Mouse (Mus musculus) midbrain, embryonic 16.5 days (tissue): ENCODE data around the gene Tulp2. TPM values are rescaled to one million over a fixed set of nuclear protein-coding genes. Genes with fewer than 3 reads are reported as not detected.
A peak's percentile ranks its signal among the peaks of the same experiment; 100 is the strongest.

Source experiments
- ATAC-seq: fragments of 200-750 bp; cut with Nextera tagmentation; 2 replicates; pipeline ENCODE4 v1.8.0; 2017; ENCODE audit warnings: moderate TSS enrichment
- H3K27ac ChIP-seq: fragments of 300-500 bp; sonication (generic); 2 replicates; pipeline ENCODE4 v1.5.1; 2014; ENCODE audit warnings: mild to moderate bottlenecking, low read length, mixed read lengths
- H3K27me3 ChIP-seq: fragments of 300-500 bp; sonication (generic); 2 replicates; pipeline ENCODE4 v1.6.1; 2014; ENCODE audit warnings: low read depth, low read length, mixed read lengths; ENCODE audit not compliant: control insufficient read depth, insufficient read depth
- H3K36me3 ChIP-seq: fragments of 300-500 bp; sonication (generic); 2 replicates; pipeline ENCODE4 v1.6.1; 2014; ENCODE audit warnings: mild to moderate bottlenecking, low read length, moderate library complexity, mixed read lengths; ENCODE audit not compliant: control insufficient read depth, insufficient read depth
- H3K4me1 ChIP-seq: fragments of 300-500 bp; sonication (generic); 2 replicates; pipeline ENCODE4 v1.6.1; 2014; ENCODE audit warnings: mild to moderate bottlenecking, low read length, mixed read lengths; ENCODE audit not compliant: control insufficient read depth, insufficient read depth
- H3K4me2 ChIP-seq: fragments of 300-500 bp; sonication (generic); 2 replicates; pipeline ENCODE4 v1.6.1; 2014; ENCODE audit warnings: mild to moderate bottlenecking, low read length, mixed read lengths
- H3K4me3 ChIP-seq: fragments of 300-500 bp; sonication (generic); 2 replicates; pipeline ENCODE4 v1.5.1; 2014; ENCODE audit warnings: low read depth, mild to moderate bottlenecking, low read length, moderate library complexity, mixed read lengths
- H3K9ac ChIP-seq: fragments of 300-500 bp; sonication (generic); 2 replicates; pipeline ENCODE4 v1.6.1; 2014; ENCODE audit warnings: low read depth, low read length, mixed read lengths
- H3K9me3 ChIP-seq: fragments of 300-500 bp; sonication (generic); replicated peaks from 2 replicates; pipeline ENCODE4 v1.6.1; 2014; ENCODE audit warnings: mild to moderate bottlenecking, low read length, mixed read lengths; ENCODE audit not compliant: control insufficient read depth, poor library complexity, severe bottlenecking
- WGBS: fragments of 180-500 bp; shearing (Covaris S2); extraction: QIAGEN DNeasy Blood & Tissue Kit; methylation state at CpG from one replicate; pipeline ENCODE4 v1.1.7; 2014; 5-methylcytosine and 5-hydroxymethylcytosine counted together
- polyA plus RNA-seq: library from polyadenylated mRNA; unstranded; fragments of >200 nt; fragmentation: Nextera tagmentation; extraction: Ambion mirVana; gene quantifications from 2 replicates; pipeline ENCODE4 v1.2.1, GENCODE M21; 2015

The Tulp2 gene
- polyA plus RNA-seq, 1 experiment from 2014 or later, result 0.15 TPM

DNA sequence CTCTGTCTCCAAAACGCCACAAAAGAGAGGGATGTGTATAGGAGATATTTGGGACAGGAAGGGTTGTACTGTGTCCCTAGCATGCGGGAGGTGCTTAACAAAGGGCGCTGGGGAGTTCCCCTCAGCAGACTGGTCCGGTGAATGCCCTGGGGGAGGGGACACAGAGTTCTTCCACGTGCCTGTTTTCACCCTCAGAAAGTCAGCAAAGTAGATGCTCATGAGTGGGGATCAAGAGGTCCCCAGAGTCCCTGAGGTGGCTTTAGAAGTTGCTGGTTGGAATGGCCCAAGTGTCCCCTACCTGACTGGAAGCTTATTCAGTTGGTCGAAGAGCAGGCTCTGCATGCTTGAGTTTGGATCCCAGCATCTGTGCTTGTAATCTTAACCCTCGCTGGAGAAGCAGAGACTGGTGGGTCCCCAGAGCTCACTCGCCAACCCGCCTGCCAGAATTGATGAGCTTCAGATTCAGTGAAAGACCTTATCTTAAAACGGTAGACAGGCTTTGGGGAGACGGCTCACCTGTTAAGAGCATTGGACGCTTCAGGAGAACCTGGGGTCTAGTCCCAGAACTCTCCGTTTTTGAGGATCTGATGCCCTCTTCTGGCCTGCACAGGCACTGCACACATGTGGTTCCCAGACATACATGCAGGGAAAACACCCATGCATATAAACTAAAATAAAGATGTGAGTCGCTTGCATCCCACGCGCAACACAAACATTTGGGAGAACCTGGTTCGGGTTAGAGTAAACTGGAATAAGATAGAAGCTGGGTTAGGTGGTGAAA, 79.4 kb downstream of the Tulp2 start:
- Histone ChIP-seq H3K36me3 (no peaks in the 10 kb centered on the region), H3K4me1 (peaks cover 3% of the 10 kb centered on the region; the same call in 1 of the 2 replicates), H3K4me3 (no peak overlapping the region), H3K9me3 (no peaks in the 10 kb centered on the region), H3K4me2 (peak overlapping the region; percentile 28; the same call in 1 of the 2 replicates), H3K27ac (no peak overlapping the region), H3K9ac (no peak overlapping the region), H3K27me3 (no peaks in the 10 kb centered on the region)
- 27% methylated on average over 17 of the region's 17 CpGs for WGBS
- ATAC-seq, result peak; percentile 69; the same call in 1 of the 2 replicates

DNA sequence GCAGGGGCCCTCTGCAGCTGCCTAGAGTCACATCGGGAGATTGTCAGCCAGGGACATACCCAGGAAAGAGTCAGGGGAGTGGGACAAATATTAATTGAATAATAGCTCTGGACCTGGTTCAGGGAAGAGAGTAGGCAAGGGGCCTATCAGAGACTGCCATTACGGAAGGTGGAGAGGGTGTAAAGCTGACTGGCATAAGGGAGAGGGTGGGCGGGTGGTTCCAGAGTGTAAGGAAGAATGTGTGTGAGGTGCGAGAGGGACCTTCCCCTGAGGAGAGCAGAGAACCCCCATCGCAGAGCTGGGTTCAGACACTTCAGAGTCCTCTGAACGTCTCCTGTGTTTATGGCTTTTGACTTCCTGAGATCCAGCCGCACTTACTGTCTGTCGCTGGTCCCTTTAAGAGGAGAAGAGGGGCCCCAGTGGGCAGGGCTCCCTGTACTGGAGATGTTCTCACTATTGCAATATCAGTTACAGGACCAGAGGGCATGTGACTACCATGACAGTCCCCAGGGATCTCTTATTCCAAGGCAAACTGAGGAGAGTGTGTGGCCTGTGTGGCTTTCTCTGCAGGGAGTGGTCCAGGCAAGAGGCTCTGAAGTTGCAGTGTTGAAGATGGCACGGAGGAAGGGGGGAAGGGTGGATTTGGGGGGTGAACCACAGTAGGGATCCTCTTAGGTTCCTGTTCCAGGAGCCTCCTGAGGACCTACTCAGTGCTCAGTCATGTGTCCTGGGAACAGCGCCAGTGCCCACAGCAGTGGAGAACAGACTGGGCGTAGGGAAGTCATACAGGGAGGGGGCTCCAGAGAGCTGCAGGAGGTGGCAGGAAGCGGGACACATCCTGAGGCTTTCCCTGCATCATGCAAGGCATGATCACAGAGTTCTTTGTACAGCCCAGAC, 80.2 kb downstream of the Tulp2 start:
- H3K27ac ChIP-seq, result no peak overlapping the region
- H3K27me3 ChIP-seq, result no peaks in the 10 kb centered on the region
- no peak overlapping the region for H3K4me2 ChIP-seq
- WGBS, result 58% methylated on average over 11 of the region's 12 CpGs
- H3K9ac ChIP-seq, result no peak overlapping the region
- H3K36me3 ChIP-seq, result no peaks in the 10 kb centered on the region
- peaks cover 3% of the 10 kb centered on the region; the same call in 1 of the 2 replicates for H3K4me1 ChIP-seq
- ATAC-seq, result 0 out of 2 replicates have a peak, but pooled peaks have one; percentile 30
- no peaks in the 10 kb centered on the region for H3K9me3 ChIP-seq
- H3K4me3 ChIP-seq, result no peak overlapping the region

DNA sequence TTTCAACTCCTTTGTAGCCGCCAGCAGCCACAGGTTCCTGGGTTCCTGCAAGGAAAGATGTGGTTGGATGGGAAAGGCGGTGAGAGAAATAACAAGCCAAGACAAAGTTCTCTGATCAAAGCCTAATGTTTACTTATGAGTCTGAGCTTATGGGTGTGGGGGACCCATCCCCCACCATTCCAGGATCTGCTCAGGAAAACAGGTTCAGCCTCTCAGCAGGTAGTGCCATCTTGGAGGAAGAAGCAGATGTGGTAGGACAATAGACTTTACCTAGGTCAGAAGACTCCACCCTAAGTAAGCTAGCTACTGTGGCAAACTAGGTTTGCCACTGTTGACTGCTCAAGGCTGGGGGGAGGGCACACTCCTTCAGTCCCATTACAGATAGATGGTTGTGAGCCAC, 83.1 kb downstream of the Tulp2 start:
- WGBS, result 85% methylated on average over 2 of the region's 2 CpGs
- ATAC-seq, result no peak

DNA sequence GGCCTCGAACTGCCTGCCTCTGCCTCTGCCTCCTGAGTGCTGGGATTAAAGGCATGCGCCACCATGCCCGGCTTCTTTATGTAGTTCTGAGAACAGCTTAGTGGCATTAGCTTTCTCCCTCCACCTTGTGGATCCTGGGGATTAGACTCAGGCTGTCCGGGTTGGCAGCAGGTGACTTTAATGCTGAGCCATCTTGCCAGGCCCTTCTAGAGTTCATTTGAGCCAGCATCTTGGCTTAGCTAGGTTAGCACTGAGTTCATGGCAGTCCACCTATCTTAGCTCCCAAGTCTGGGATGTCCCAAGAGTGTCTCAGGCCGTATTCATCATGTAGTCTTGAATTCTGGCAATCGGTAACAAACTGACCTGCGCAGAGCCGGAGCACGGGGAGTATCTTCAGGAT, 83.8 kb downstream of the Tulp2 start:
- H3K4me2 ChIP-seq, result no peak overlapping the region
- H3K9ac ChIP-seq, result no peak overlapping the region
- H3K4me3 ChIP-seq, result no peak overlapping the region
- no peaks in the 10 kb centered on the region for H3K36me3 ChIP-seq
- no peak for ATAC-seq
- WGBS, result 86% methylated on average over 9 of the region's 9 CpGs
- no peaks in the 10 kb centered on the region for H3K9me3 ChIP-seq
- no peaks in the 10 kb centered on the region for H3K27me3 ChIP-seq
- H3K4me1 ChIP-seq, result peaks cover 14% of the 10 kb centered on the region
- H3K27ac ChIP-seq, result no peak overlapping the region

More for the DNA sequence above, 83.1 kb downstream of the Tulp2 start:
- H3K4me1 ChIP-seq, result peaks cover 13% of the 10 kb centered on the region
- no peak overlapping the region for H3K4me3 ChIP-seq
- no peak overlapping the region for H3K27ac ChIP-seq
- no peak overlapping the region for H3K9ac ChIP-seq
- no peaks in the 10 kb centered on the region for H3K27me3 ChIP-seq
- no peaks in the 10 kb centered on the region for H3K36me3 ChIP-seq
- no peaks in the 10 kb centered on the region for H3K9me3 ChIP-seq
- H3K4me2 ChIP-seq, result no peak overlapping the region

DNA sequence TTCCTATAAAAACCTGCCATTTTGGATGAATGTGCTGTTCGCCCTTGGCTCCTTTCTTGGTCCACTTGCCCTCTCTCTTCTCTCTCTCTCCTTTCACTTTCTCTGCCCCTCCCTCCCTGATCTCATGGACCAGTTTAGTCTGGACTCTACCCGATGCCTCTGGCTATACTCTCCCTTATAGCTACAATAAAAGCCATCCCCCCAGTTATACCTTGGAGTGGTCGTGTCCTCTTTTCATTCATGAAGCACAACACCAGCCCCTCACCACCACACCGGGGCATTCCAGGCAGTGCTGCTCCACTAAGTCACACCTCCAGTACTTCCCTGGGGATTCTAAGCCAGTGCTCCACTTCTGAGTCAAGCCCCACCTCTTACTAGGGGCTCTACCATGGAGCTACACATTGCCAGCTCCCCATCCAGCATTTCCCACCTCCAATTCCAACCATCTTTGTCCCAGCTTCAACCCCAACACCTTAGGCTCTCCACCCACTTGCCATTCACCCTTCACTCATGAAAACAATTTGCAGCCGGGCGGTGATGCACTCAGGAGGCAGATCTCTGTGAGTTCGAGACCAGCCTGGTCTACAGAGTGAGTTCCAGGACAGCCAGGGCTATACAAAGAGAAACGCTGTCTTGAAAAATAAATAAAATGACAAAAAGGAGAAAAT, 85.6 kb downstream of the Tulp2 start:
- 70% methylated on average over 8 of the region's 8 CpGs for WGBS
- peak overlapping the region; percentile 52; the same call in 1 of the 2 replicates for H3K9ac ChIP-seq
- H3K4me1 ChIP-seq, result peaks cover 22% of the 10 kb centered on the region
- H3K27ac ChIP-seq, result no peak overlapping the region
- H3K4me3 ChIP-seq, result no peak overlapping the region
- no peaks in the 10 kb centered on the region for H3K9me3 ChIP-seq
- H3K27me3 ChIP-seq, result no peaks in the 10 kb centered on the region
- H3K36me3 ChIP-seq, result no peaks in the 10 kb centered on the region
- peak overlapping the region; percentile 85 for H3K4me2 ChIP-seq
- ATAC-seq, result no peak

DNA sequence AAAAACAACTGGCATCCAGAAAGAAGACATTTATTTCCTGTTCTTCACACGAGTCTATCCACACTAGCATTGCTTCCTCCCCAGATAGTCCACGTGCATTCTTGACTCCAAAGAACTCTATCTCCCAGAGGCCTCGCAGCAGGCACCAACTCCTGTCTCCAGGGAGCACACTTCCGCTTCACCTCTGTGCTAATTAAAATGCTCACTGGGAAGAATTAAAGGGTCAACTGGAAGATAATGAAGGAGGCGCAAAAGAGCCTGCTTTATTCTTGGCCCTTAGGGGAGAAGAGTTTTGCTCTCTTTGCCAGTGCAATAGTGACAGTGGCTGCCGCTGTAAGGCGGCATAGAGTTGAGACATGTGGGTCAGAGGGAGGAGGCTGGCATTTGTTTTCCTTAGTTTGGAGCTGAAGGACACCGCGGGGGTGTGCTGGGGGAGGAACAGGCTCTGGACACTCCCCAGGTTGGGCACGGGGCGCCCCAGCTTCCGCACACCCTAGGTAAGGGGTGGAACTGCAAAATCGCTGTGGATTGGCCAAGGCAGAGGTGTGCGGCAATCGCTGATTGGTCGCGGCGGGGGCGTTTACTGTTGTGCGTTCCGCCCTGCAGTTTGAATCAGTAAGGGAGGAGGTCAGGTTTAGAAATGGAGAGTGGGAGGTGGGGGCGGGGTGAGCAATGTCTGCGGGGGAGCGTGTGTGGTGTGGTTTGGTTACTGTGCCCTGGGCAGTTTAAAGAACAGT, 86.3 kb downstream of the Tulp2 start:
- Histone ChIP-seq H3K4me3 (peak overlapping the region; percentile 48), H3K9ac (peak overlapping the region; percentile 52), H3K9me3 (no peaks in the 10 kb centered on the region), H3K27me3 (no peaks in the 10 kb centered on the region), H3K36me3 (no peaks in the 10 kb centered on the region), H3K27ac (peak overlapping the region; percentile 34), H3K4me1 (peaks cover 22% of the 10 kb centered on the region), H3K4me2 (peak overlapping the region; percentile 85)
- ATAC-seq, result peak; percentile 92
- under 1% methylated on average over 24 of the region's 24 CpGs for WGBS

DNA sequence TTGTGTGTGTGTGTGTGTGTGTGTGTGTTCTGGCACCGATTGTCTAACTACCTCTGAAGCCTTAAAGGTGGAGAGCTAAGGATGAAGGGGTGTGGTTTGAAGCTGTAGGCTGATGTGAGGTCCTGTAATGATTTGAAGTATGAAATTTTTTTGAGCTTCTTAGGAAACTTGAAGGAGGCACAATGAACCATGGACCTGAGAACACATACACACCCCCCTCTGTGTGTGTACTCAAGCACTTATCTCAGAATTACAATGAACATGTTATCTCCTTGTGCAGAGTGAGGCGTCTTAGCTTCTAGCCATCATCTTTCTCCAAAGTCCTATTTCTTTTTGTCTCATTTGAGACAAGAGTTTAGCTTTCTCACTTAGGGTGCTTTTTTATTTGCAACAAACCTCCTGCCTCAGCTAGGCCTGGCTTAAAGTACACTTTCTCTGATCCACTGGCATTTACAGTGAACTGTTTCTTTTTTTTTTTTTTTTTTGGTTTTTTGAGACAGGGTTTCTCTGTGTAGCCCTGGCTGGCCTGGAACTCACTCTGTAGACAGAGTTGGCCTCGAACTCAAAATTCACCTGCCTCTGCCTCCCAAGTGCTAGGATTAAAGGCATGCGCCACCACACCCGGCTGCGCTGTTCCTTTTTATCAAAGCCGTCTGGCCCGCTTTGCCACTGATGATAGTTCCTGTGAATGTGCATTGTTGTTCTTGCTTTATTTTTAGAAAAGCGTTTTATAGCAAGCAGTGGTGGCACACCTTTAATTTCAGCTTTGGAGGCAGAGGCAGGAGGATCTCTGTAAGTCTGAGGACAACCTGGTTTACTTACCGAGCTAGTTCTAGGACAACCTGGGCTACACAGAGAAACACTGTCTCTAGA, 87.2 kb downstream of the Tulp2 start:
- WGBS, result 80% methylated on average over 10 of the region's 10 CpGs
- Histone ChIP-seq H3K9ac (0 out of 2 replicates have a peak overlapping the region, but pooled peaks have one; percentile 52), H3K27me3 (no peaks in the 10 kb centered on the region), H3K27ac (peak overlapping the region; percentile 34), H3K9me3 (no peaks in the 10 kb centered on the region), H3K4me3 (peak overlapping the region; percentile 48), H3K36me3 (no peaks in the 10 kb centered on the region), H3K4me2 (peak overlapping the region; percentile 85), H3K4me1 (peaks cover 22% of the 10 kb centered on the region)
- no peak for ATAC-seq
